Comparison of ENCODE assay signal across 16 mouse cellular contexts in the genomic region with DNA sequence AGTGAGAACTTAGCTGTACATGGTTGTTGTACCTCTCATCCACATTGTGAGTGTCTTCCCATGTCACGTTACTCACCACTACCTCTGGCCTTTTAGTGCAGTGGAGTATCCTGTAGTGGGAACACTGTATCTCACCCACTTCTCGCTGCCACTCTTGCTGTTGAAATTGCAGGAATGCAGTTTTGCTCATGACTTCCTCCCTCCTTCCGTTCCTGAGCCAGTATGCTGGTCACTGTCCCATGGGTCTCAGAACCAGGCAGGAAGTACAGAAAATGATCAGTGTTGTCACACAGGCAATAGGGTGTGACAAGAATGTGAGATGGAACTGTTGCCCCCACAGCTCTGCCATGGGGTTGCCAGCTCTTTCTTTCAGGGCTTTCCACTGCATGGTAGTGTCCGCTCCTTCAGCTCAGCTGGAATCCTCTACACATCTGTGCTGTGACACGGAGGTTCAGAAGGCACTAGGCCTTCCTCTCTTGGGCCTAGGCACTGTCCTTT.
DNase-seq lines count a peak whose midpoint lies in the region; ATAC-seq and TF ChIP-seq lines count a peak whose summit lies in the region.
"Had no signal": no experiment of that assay in that cellular context is flagged by ENCODE, and none has a peak within 500 bp of the region (broad histone marks: within the 10 kb centered on the region; RNA-seq: fewer than 3 reads in every experiment).

No protein-coding gene starts in this region.

- WGBS in liver, embryonic 16.5 days (ENCODE audit: insufficient replicate concordance) = 59% methylated on average over 5 of the region's 5 CpGs
- WGBS in liver, embryonic 12.5 days (ENCODE audit: insufficient replicate concordance) = 68% methylated on average over 5 of the region's 5 CpGs

- peak; percentile 94 for DNase-seq in heart, adult 11 months
- no peak for DNase-seq in heart, adult 18-20 months
- DNase-seq in gastrocnemius, adult 18-20 months (ENCODE audit: low spot score) = no peak
- DNase-seq: embryo, embryonic 11 days; gastrocnemius, postnatal 25 days; heart, postnatal 14 days; midbrain, embryonic 14.5 days; thymus, adult 2 months had no signal

- no peak overlapping the region for H3K4me3 ChIP-seq in liver, embryonic 16.5 days (ENCODE audit: low read depth, low read length)
- no peak overlapping the region for H3K4me3 ChIP-seq in liver, embryonic 12.5 days
- H3K4me3 ChIP-seq in bone marrow macrophage, adult 2 months (ENCODE audit: insufficient read depth, low read length) = no peak overlapping the region
- H3K4me3 ChIP-seq in megakaryocyte, embryonic 14.5 days (replicated peaks) = peak overlapping the region; percentile 15
- H3K4me3 ChIP-seq: hindbrain, embryonic 13.5 days; lung, embryonic 15.5 days; myocyte had no signal

- TF ChIP-seq CTCF in bone marrow macrophage, adult 2 months (IDR thresholded peaks at IDR 0.05; ENCODE audit: low read depth, low read length) = no peak

- H3K27ac ChIP-seq in liver, embryonic 16.5 days (ENCODE audit: low read length) = peak overlapping the region; percentile 33
- H3K27ac ChIP-seq in liver, embryonic 12.5 days = no peak overlapping the region
- peak overlapping the region; percentile 5; the same call in 1 of the 2 replicates for H3K27ac ChIP-seq in bone marrow macrophage, adult 2 months (ENCODE audit: insufficient read depth, low read depth, low read length)
- H3K27ac ChIP-seq: hindbrain, embryonic 13.5 days; lung, embryonic 15.5 days had no signal

- no peaks in the 10 kb centered on the region for H3K9me3 ChIP-seq in liver, embryonic 16.5 days (replicated peaks; ENCODE audit: control insufficient read depth, low read length)
- no peaks in the 10 kb centered on the region for H3K9me3 ChIP-seq in liver, embryonic 12.5 days (replicated peaks)
- no peaks in the 10 kb centered on the region for H3K9me3 ChIP-seq in megakaryocyte, embryonic 14.5 days
- H3K9me3 ChIP-seq: hindbrain, embryonic 13.5 days; lung, embryonic 15.5 days had no signal

- ATAC-seq in liver, embryonic 16.5 days (ENCODE audit: low read depth) = peak; percentile 35; the same call in 1 of the 2 replicates
- ATAC-seq in liver, embryonic 12.5 days = no peak

- no peaks in the 10 kb centered on the region; the same call in 1 of the 2 replicates for H3K36me3 ChIP-seq in liver, embryonic 16.5 days (ENCODE audit: control insufficient read depth, insufficient read depth)
- H3K36me3 ChIP-seq in liver, embryonic 12.5 days = peaks cover 70% of the 10 kb centered on the region
- H3K36me3 ChIP-seq in megakaryocyte, embryonic 14.5 days (replicated peaks; ENCODE audit: low read length) = peaks cover 49% of the 10 kb centered on the region

- TF ChIP-seq POLR2A in bone marrow macrophage, adult 2 months (IDR thresholded peaks at IDR 0.05; ENCODE audit: borderline replicate concordance, low read depth, low read length) = no peak

- H3K4me2 ChIP-seq in liver, embryonic 16.5 days (ENCODE audit: low read depth, low read length) = no peak overlapping the region
- no peak overlapping the region for H3K4me2 ChIP-seq in liver, embryonic 12.5 days
- H3K4me2 ChIP-seq: heart, embryonic 11.5 days; hindbrain, embryonic 13.5 days; lung, embryonic 15.5 days had no signal

- H3K9ac ChIP-seq in liver, embryonic 16.5 days (ENCODE audit: low read depth, low read length) = no peak overlapping the region
- no peak overlapping the region for H3K9ac ChIP-seq in liver, embryonic 12.5 days
- H3K9ac ChIP-seq: hindbrain, embryonic 13.5 days; lung, embryonic 15.5 days had no signal

- no peaks in the 10 kb centered on the region for H3K27me3 ChIP-seq in liver, embryonic 16.5 days (ENCODE audit: control insufficient read depth, insufficient read depth, low read depth, low read length)
- no peaks in the 10 kb centered on the region for H3K27me3 ChIP-seq in liver, embryonic 12.5 days (replicated peaks)
- peaks cover 36% of the 10 kb centered on the region for H3K27me3 ChIP-seq in megakaryocyte, embryonic 14.5 days (replicated peaks)
- H3K27me3 ChIP-seq: hindbrain, embryonic 13.5 days; lung, embryonic 15.5 days had no signal

- H3K4me1 ChIP-seq in liver, embryonic 16.5 days (ENCODE audit: control insufficient read depth, low read depth, low read length) = no peaks in the 10 kb centered on the region; the same call in 1 of the 2 replicates
- peaks cover 15% of the 10 kb centered on the region; the same call in 1 of the 2 replicates for H3K4me1 ChIP-seq in liver, embryonic 12.5 days
- peaks cover 21% of the 10 kb centered on the region for H3K4me1 ChIP-seq in bone marrow macrophage, adult 2 months (ENCODE audit: control insufficient read depth, insufficient read depth, low read length)
- peaks cover 68% of the 10 kb centered on the region for H3K4me1 ChIP-seq in megakaryocyte, embryonic 14.5 days
